ENCODE assay signal across 9 mouse cellular contexts in the genomic region with DNA sequence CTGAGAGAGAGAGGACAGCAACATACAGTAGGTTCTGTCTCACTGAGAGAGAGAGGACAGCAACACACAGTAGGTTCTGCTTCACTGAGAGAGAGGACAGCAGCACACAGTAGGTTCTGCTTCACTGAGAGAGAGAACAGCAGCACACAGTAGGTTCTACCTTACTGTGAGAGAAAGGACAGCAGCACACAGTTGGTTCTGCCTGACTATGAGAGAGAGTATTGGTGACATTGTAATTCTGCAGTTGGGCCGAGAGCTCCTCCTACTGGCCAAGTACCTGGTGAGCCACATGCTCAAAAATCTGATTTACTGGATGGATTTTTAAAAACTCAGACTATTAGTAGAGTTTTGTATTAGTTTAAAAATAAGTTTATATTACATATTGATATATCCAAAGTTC. TPM values are rescaled to one million over a fixed set of nuclear protein-coding genes. Genes with fewer than 3 reads are reported as not detected.
DNase-seq lines count a peak whose midpoint lies in the region; ATAC-seq and TF ChIP-seq lines count a peak whose summit lies in the region.
"Had no signal": no experiment of that assay in that cellular context is flagged by ENCODE, and none has a peak within 500 bp of the region (broad histone marks: within the 10 kb centered on the region; RNA-seq: fewer than 3 reads in every experiment).

No protein-coding gene starts in this region.

- H3K36me3 ChIP-seq in kidney, postnatal 0 days (ENCODE audit: insufficient read depth, low read length), result 0 out of 2 replicates have a peak, but pooled peaks cover 3% of the 10 kb centered on the region
- H3K36me3 ChIP-seq in liver, embryonic 14.5 days (replicated peaks; ENCODE audit: control insufficient read depth, insufficient read depth, low read depth), result no peaks in the 10 kb centered on the region
- H3K36me3 ChIP-seq in neural tube, embryonic 15.5 days, result no peaks in the 10 kb centered on the region; the same call in 1 of the 2 replicates

- no peak for TF ChIP-seq EP300 in liver, embryonic 14.5 days (IDR thresholded peaks at IDR 0.05; ENCODE audit: low read depth)

- H3K4me3 ChIP-seq in kidney, postnatal 0 days (replicated peaks; ENCODE audit: low read depth, low read length), result no peak overlapping the region
- no peak overlapping the region for H3K4me3 ChIP-seq in liver, embryonic 14.5 days (ENCODE audit: insufficient read depth in 1 of 2, low read depth in 2 of 2, low read length in 2 of 2)
- H3K4me3 ChIP-seq in neural tube, embryonic 15.5 days (replicated peaks), result no peak overlapping the region
- H3K4me3 ChIP-seq: heart, embryonic 15.5 days had no signal

- H3K27ac ChIP-seq in kidney, postnatal 0 days, result no peak overlapping the region
- H3K27ac ChIP-seq in liver, embryonic 14.5 days, result no peak overlapping the region
- no peak overlapping the region for H3K27ac ChIP-seq in neural tube, embryonic 15.5 days (replicated peaks)
- H3K27ac ChIP-seq: heart, embryonic 15.5 days had no signal

- peak; percentile 75 for ATAC-seq in CD4-positive, CD25-positive, alpha-beta regulatory T cell, adult 4 months
- peak; percentile 88 for ATAC-seq in common myeloid progenitor, adult 5-6 weeks (replicated peaks; ENCODE audit: low read depth, poor library complexity, severe bottlenecking)
- peak; percentile 29; the same call in 1 of the 2 replicates for ATAC-seq in kidney, postnatal 0 days (replicated peaks; ENCODE audit: low FRiP score, low read depth)
- no peak for ATAC-seq in liver, embryonic 14.5 days (ENCODE audit: insufficient read depth)
- ATAC-seq in neural tube, embryonic 15.5 days (ENCODE audit: low FRiP score), result peak; percentile 73; the same call in 1 of the 2 replicates

- no peak overlapping the region for H3K9ac ChIP-seq in kidney, postnatal 0 days (ENCODE audit: low read depth, low read length)
- H3K9ac ChIP-seq in liver, embryonic 14.5 days (replicated peaks), result no peak overlapping the region
- no peak overlapping the region for H3K9ac ChIP-seq in neural tube, embryonic 15.5 days (replicated peaks)
- H3K9ac ChIP-seq: heart, embryonic 15.5 days had no signal

- H3K4me1 ChIP-seq in kidney, postnatal 0 days (replicated peaks; ENCODE audit: insufficient read depth, low read length), result no peaks in the 10 kb centered on the region
- no peaks in the 10 kb centered on the region for H3K4me1 ChIP-seq in liver, embryonic 14.5 days (replicated peaks; ENCODE audit: control insufficient read depth in 2 of 2, insufficient read depth in 2 of 2, low read length in 1 of 2)
- H3K4me1 ChIP-seq in neural tube, embryonic 15.5 days, result no peaks in the 10 kb centered on the region
- H3K4me1 ChIP-seq: heart, embryonic 15.5 days had no signal

- no peaks in the 10 kb centered on the region for H3K27me3 ChIP-seq in kidney, postnatal 0 days (ENCODE audit: insufficient read depth, low read length)
- no peaks in the 10 kb centered on the region for H3K27me3 ChIP-seq in liver, embryonic 14.5 days (ENCODE audit: control insufficient read depth, insufficient read depth, low read length)
- no peaks in the 10 kb centered on the region for H3K27me3 ChIP-seq in neural tube, embryonic 15.5 days (replicated peaks)
- H3K27me3 ChIP-seq: heart, embryonic 15.5 days had no signal

- no peaks in the 10 kb centered on the region for H3K9me3 ChIP-seq in kidney, postnatal 0 days (replicated peaks; ENCODE audit: low read length)
- no peaks in the 10 kb centered on the region for H3K9me3 ChIP-seq in liver, embryonic 14.5 days (ENCODE audit: control insufficient read depth, low read length)
- no peaks in the 10 kb centered on the region for H3K9me3 ChIP-seq in neural tube, embryonic 15.5 days (replicated peaks)
- H3K9me3 ChIP-seq: heart, embryonic 15.5 days had no signal

- WGBS in kidney, postnatal 0 days, result 18% methylated on average over 1 of the region's 1 CpGs
- WGBS in liver, embryonic 14.5 days (ENCODE audit: insufficient replicate concordance), result 4% methylated on average over 1 of the region's 1 CpGs
- WGBS in neural tube, embryonic 15.5 days, result 27% methylated on average over 1 of the region's 1 CpGs

- no peak overlapping the region for H3K4me2 ChIP-seq in kidney, postnatal 0 days (ENCODE audit: low read length)
- no peak overlapping the region for H3K4me2 ChIP-seq in liver, embryonic 14.5 days (ENCODE audit: low read depth)
- H3K4me2 ChIP-seq in neural tube, embryonic 15.5 days, result no peak overlapping the region
- H3K4me2 ChIP-seq: heart, embryonic 15.5 days had no signal

- DNase-seq in adrenal gland, adult 18-20 months (ENCODE audit: low spot score in 2 of 2), result peak; percentile 59 to 74
- peak; percentile 22 for DNase-seq in gastrocnemius, postnatal 25 days
- peak; percentile 83 for DNase-seq in kidney, postnatal 0 days (ENCODE audit: low spot score)
- peak in 2 of 3 experiments; percentile 7 to 11 for DNase-seq in liver, embryonic 14.5 days (ENCODE audit: low read depth in 3 of 3, low spot score in 3 of 3)
- DNase-seq in thymus, postnatal 14 days, result peak; percentile 76

- TF ChIP-seq CTCF in kidney, postnatal 0 days (IDR thresholded peaks at IDR 0.05; ENCODE audit: low read depth), result peak; percentile 83
- peak; percentile 77 for TF ChIP-seq CTCF in liver, embryonic 14.5 days (IDR thresholded peaks at IDR 0.05; ENCODE audit: low read depth)

RNA-seq across cellular contexts. Expression of gene Smlr1, which starts 47.6 kb away (rescaled TPM):
- polyA plus RNA-seq in CD4-positive, CD25-positive, alpha-beta regulatory T cell, adult 4 months (2017; shearing (Covaris generic)), result not detected
- total RNA-seq in adrenal gland, adult 18-20 months (2021), result not detected
- not detected in 2 replicates for total RNA-seq in common myeloid progenitor, adult 5-6 weeks (2017)
- total RNA-seq in gastrocnemius, postnatal 25 days (2021), result not detected
- polyA plus RNA-seq in kidney, postnatal 0 days (2015; fragmentation: Nextera tagmentation; extraction: Ambion mirVana), result 2.6 and 3.2 TPM in 2 replicates
- 16.5 and 18.3 TPM in 2 replicates for polyA plus RNA-seq in liver, embryonic 14.5 days (2012; rRNA removed)
- 14.3 and 17.7 TPM in 2 replicates for polyA plus RNA-seq in liver, embryonic 14.5 days (2014; fragmentation: Nextera tagmentation; extraction: Ambion mirVana)
- not detected in 2 replicates for polyA plus RNA-seq in neural tube, embryonic 15.5 days (2015; fragmentation: Nextera tagmentation; extraction: Ambion mirVana)
- polyA plus RNA-seq: heart, embryonic 15.5 days had no signal

Comparison
In these comparisons a context has a peak if more than half of its experiments do, and no peak if none do; other contexts are left out.
1. DNase-seq: peak in every context shown above with its lines; median percentile 83 in kidney, postnatal 0 days; 76 in thymus, postnatal 14 days; 66 in adrenal gland, adult 18-20 months; 22 in gastrocnemius, postnatal 25 days; 9 in liver, embryonic 14.5 days.